Mouse (Mus musculus): ENCODE measurements at regions not wholly inside any gene's neighbourhood (a gene's known extent, or its start where the extent isn't known, plus 50 kb on each side); places are given as distances from the start of the nearest gene placed in this dataset.

GRCm38 (mm10) chr5:103293953-103294352, 82.8 kb upstream of the Mapk10 start:
- TF ChIP-seq POLR2A (IDR thresholded peaks at IDR 0.05; ENCODE audit: low read depth, low read length) (no peak), UBTF (IDR thresholded peaks at IDR 0.05; ENCODE audit: low read depth, low read length) (no peak), CTCF (conservative IDR thresholded peaks at IDR 0.05 in 1 of 2, IDR thresholded peaks at IDR 0.05 in 1 of 2; ENCODE audit: low read depth in 2 of 2, low read length in 2 of 2) (no peak), EP300 (IDR thresholded peaks at IDR 0.05; ENCODE audit: low read length) (no peak), E2F4 (IDR thresholded peaks at IDR 0.05; ENCODE audit: insufficient replicate concordance, low read depth, low read length) (no peak), USF1 (IDR thresholded peaks at IDR 0.05; ENCODE audit: low read depth, low read length) (no peak), MXI1 (IDR thresholded peaks at IDR 0.05; ENCODE audit: low read depth, low read length) (no peak), SIN3A (IDR thresholded peaks at IDR 0.05; ENCODE audit: low read length) (no peak), ELF1 (IDR thresholded peaks at IDR 0.05; ENCODE audit: low read depth, low read length) (no peak), MAX (IDR thresholded peaks at IDR 0.05; ENCODE audit: low read length) (no peak), ZC3H11A (IDR thresholded peaks at IDR 0.05; ENCODE audit: low read depth, low read length) (no peak), BHLHE40 (IDR thresholded peaks at IDR 0.05; ENCODE audit: low read depth, low read length) (no peak), KAT2A (IDR thresholded peaks at IDR 0.05; ENCODE audit: insufficient replicate concordance, low read length) (no peak)

Measured in CH12.LX (cell line).